Mouse (Mus musculus) monocyte, adult 2 months (primary cell): ENCODE results near the gene Gsc.
"Not testable (repeated sequence)": the region's sequence is repeated elsewhere in the genome, so short reads cannot be mapped to it uniquely, and the experiment has no call there.

ENCODE experiments used
- DNase-seq, 2 experiments: peaks; one replicate each; pipeline ENCODE4 v3.0.0; 2022; ENCODE audit warnings: low spot score in 2 of 2, low read depth in 1 of 2

Gsc gene

DNA sequence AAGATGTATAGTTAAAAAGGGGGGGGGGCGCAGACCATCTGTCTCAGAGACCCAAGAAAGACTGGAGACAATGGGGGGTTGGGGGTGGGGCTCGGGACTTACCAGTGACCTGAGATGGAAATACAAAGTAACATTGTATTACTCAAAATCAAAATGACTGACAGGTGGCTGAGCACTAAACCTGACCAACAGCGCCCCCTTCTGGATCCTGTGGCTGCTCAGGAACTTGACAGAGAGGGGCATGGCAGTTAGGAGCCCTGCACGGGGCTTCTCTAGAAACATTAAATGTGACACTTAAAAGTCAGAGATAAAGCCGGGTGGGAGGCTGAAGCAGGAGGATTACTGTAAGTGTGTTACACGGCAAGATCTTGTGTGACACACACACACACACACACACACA, 13.8 kb downstream of the Gsc start:
- no peak for DNase-seq

GRCm38 (mm10) chr12:104453002-104453401, 20.1 kb downstream of the Gsc start:
- no peak for DNase-seq

- DNase-seq, result no peak
These were observed 22.9 kb downstream of the Gsc start for GRCm38 (mm10) chr12:104450257-104450656.

GRCm38 (mm10) chr12:104448099-104448498, 25.0 kb downstream of the Gsc start:
- no peak for DNase-seq

- not testable (repeated sequence) for DNase-seq
These were observed 26.1 kb downstream of the Gsc start for GRCm38 (mm10) chr12:104447056-104447455.

GRCm38 (mm10) chr12:104443716-104444115, 29.4 kb downstream of the Gsc start:
- DNase-seq, result no peak

- peak in 1 of 2 experiments; percentile 24 for DNase-seq
These were observed 32.9 kb downstream of the Gsc start for GRCm38 (mm10) chr12:104440087-104440760.

DNA sequence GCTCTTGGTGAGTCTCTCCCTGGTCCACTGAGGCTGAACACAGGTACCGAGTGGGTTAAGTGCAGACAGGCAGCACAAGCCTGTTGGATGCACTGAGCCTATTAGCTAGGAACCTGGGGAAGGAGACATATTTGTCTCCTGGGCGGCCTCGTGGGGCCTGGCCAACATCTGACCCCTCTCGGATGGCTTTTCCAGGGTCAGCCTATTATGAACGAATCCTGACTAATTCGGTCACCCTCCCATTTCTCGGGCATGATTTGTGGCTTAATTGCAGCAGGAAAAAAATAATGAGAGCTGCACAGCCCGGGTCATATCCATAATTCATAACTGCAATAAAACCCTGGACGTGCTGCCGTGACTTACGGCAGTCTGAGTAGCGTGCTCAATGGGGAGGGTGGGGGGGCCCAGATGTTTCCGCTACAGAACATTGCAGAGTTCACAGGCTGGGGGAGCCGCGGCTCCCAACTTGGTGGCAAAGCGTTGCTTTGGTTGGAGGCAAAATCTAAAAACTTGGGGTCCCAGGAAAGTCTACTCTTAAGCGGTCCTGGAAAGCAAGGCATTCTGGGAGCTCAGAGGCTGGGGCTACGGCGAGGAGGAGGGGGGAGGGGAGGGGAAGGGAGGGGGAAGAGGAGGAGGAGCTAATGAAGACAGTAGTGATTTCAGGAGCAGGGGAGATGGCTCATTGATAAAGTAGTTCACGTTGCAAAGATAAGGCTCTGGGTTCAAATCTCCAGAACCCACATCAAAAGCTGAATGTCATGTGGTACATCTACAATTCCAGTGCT, 39.0 kb downstream of the Gsc start:
- DNase-seq, result no peak

DNA sequence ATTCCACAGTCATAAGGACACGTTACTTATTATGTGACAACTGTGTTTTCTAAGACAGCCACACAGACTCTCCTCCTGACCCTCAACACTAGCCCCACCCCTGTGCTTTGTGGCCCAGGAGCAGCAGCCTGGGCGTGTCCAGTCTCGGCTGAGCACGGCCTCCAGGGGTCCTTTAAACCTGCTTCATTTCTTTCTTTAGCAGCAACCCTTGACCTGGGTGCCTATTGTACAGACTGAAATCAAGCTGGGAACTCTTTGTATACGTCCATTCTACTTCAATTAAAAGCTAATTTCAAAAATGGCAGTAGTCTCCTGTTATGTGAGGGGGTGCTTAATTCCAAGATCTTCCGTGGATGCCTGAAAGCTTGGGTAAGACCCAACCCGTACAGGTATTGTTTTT, 39.9 kb downstream of the Gsc start:
- DNase-seq, result no peak

DNA sequence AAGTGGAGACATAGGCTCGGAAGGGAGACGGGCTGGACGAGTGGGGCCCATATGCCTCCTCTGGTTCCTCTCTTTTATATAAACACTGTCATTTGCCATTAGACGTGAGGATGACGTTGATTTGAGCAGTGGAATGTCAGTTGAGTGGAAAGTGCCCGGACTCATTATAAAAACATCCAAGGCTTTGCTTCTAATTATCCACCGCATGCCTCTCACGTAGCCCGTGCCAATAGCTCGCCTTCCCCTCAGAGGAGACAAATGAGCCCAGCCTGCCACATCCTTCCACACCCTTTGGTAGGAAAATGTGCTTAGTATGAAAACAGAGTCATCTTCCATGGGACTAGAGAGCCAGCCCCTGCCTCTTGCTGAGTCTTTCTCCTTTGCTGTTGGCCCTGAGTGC, 41.8 kb downstream of the Gsc start:
- no peak for DNase-seq

DNA sequence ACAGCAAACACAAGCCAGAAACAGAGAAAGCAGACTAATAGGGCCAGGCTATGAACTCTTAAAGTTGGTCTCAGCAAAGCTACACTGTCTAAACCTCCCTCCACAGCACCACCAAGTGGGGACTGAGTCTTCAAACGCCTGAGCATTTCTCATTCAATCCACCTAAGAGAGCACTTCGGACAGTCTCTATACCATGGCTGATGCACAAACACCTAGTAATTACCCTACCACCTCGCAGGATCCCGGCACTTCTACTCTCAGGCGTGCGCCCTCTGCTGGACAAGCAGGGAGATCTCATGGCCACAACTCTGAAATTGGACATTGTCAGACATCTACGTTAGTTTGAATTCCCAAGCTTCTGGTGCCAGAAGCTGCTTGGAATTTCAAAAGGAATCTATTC, 46.2 kb downstream of the Gsc start:
- no peak for DNase-seq

- DNase-seq, result no peak
These were observed 47.5 kb downstream of the Gsc start for GRCm38 (mm10) chr12:104425591-104425990.

DNA sequence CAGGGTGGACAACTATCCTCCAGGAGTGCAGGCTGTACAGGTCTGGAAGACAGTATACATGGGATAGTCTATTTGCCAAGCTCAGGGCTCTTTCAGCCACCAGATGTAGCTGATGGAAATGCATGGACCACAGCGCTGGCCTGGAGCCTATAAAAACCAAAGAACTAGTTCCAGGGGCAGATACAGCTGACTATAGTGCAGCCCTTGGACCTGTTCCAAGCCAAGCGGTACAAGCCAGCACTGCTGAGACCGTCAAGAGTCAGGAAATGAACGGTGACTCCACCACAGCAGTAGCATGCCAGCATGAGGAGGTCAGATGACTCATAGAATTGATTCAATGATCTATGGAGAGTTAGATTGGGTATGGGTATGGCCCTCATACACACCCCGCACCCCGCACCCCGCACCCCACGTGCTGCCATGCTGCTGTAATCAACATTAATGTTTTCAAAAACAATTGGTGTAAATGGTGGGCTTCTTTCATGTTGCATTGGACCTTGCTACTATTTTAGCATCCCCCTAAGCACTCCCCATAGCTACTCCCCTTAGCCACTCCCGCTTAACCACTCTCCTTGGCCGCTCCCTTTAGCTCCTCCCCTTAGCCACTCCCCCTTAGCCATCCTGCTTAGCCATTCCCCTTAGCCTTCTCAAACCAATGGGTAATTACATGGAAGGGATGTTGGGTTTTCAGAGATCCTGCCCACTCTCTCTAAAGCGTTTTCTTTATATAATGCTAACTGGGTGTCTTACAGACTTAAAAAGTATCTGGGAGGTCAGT, 50.3 kb downstream of the Gsc start:
- DNase-seq, result no peak
